Mouse (Mus musculus) heart, adult 2 months (tissue): ENCODE results near the gene Emid1.

ENCODE experiments used
- CTCF ChIP-seq: fragments of 200-600 bp; IDR thresholded peaks from 2 replicates; pipeline ENCODE4 v1.8.1; 2022; ENCODE audit warnings: antibody characterized with exemption, mild to moderate bottlenecking, moderate library complexity
- EP300 ChIP-seq: fragments of 200-500 bp; IDR thresholded peaks from 2 replicates; pipeline ENCODE4 v1.6.1; 2011; ENCODE audit warnings: low read depth, low read length, control low read depth; ENCODE audit not compliant: insufficient read depth
- POLR2A ChIP-seq: fragments of 200-500 bp; IDR thresholded peaks from 2 replicates; pipeline ENCODE4 v1.6.1; 2011; ENCODE audit warnings: mild to moderate bottlenecking, low read depth, low read length, control low read depth; ENCODE audit not compliant: insufficient read depth

GRCm38 (mm10) chr11:5058783-5059182, 93.3 kb downstream of the Emid1 start:
- TF ChIP-seq CTCF: no peak
- TF ChIP-seq POLR2A: no peak
- no peak for TF ChIP-seq EP300
